Mouse (Mus musculus) B cell, adult 2 months (primary cell): Measurements from ENCODE around the gene Renbp.
A peak's percentile ranks its signal among the peaks of the same experiment; 100 is the strongest.

Experiments
- DNase-seq, 2 experiments: peaks; one replicate each; pipeline ENCODE4 v3.0.0; 2022

The Renbp gene

DNA sequence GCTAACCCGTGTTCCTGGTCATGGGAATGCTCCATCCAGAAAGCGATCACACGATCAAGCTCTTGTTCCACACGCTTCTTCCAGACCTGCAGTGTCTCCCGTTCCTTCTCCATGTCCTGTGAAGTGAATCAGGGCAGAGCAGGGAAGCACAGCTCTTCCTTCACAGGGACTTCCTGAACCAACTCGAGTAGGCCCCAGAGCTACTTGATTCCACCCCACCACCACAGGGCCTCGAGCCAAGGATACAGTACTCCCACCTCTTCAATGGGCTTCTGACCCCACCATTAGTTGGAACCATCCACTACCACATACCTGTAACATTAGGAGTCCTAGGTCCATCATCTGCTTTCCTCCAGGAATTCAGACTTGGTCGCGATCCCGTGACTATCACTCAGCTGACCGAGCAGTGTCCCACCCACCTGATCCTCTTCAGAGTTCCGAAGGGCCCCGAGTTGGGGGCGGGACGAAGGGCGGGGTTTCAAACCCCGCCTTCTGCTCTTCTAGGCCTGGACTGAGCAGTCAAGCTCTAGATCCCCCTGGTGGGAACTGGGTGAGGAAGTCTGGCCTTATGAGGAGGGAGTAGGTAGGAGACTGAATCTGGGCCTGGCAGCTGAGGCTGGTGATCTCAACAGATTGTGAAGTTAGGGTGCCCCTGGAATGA, at the start of gene Renbp:
Gene Renbp, minus strand, starts transcription at position 449 of the 661 bp plus-strand sequence.
- peak; percentile 75 to 79 for DNase-seq

DNA sequence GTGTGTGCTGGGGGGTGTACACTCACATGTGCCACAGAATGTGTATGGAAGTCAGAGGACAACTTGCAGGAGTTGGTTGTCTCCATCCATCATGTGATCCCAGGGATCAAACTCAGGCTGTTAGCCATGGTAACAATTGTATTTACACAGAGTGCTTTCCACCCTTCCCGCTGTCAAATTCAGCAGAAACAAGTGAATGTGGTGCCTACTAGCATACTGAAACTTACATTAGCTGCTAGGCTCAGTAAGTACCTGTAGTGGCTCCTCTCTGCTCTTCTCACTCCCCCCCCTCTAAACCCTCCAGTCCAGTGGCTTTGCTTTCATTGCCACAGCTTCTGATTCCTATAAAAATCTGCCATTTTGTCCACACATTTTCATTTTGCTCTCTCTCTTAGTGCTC, 47.1 kb upstream of the Renbp start:
- no peak for DNase-seq

DNA sequence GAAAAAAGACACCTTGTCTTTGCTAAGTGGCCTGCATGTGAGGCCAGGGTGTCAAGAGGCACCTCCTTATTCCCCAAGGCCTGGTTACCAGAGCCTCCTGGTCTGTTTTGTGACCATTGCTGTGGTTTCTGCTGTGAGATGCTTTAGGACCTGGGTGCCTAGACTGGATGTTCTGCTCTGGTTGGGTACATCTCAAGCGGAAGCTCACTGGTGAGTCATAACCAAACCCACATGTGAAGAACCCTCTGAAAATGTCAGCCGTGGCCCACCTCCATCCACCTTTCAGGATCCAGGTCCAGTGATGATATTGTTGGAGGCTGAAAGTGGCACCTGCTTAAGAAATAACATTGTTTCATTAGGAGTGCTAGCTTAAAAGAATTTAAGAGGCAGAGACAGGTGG, 45.6 kb upstream of the Renbp start:
- DNase-seq: no peak

DNA sequence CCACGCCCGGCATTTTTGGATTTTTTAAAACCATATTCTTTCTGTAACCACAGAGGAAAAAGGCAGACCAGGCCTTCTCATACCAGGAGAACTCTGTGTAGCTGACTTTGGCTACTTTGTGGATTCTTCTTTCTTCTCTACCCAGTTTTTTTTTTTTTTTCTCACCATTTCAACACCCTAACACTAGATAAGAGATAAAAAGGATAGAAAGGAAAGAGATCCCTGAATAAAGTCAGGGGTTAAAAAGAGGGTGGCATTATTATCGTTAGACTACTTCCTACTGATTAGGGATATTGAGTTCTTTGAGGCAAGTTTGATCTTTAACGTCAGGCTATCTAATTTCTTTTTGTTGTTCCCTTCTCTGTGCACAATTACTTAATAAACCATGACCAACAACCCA, 42.1 kb upstream of the Renbp start:
- no peak for DNase-seq

DNA sequence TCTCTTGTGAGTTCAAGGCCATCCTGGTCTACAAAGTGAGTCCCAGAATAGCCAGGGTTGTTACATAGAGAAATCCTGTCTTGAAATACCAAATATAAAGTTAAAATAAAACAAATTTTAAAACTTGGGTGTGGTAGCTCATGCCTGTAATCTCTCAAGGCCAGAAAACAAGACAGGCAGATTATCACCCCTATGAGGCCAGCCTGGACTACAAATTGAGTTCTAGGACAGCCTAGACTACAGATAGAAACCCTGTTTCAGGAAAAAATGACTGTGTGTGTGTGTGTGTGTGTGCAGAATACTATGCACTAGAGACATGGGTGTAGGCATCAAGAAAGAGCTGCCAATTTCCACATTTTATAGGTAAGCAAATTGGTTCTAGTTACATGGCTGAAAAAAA, 40.1 kb upstream of the Renbp start:
- DNase-seq: no peak

DNA sequence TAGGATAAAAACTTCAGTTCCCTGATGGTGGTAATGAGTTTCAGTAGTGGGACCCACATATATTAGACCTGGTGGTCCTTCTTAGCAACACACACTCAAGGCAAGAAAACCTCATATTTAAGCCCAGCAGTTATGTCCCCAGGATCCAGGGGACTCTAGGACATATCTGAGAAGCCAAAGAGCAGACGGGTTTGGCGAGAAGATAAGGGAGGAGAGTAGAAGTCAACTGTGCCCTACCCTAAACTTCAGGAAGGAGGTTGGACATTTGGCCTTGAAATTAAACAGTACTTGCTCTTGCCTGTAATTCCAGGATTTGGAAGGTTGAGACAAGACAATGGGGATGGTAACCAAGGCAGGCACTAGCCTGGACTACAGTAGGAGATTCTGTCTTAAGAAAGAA, 39.1 kb upstream of the Renbp start:
- DNase-seq: no peak

DNA sequence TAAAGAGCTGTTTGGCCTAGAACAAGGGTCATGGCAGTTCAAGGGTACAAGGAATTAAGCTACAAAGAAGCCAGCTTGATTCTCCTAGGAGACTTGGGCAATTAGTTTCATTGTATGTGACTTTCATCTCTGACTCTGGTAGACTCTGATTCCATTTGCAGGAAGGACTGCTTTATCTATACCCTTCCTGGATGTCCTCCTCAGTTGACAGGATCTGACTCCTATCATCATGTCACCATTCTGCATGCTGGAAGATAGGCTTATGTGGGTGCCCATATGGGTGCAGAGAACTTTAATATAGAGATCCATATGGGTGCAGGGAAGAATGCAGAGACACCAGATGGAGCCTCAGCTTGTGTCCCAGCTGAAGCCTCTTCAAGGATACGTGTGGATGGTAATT, 38.5 kb upstream of the Renbp start:
- DNase-seq: no peak

DNA sequence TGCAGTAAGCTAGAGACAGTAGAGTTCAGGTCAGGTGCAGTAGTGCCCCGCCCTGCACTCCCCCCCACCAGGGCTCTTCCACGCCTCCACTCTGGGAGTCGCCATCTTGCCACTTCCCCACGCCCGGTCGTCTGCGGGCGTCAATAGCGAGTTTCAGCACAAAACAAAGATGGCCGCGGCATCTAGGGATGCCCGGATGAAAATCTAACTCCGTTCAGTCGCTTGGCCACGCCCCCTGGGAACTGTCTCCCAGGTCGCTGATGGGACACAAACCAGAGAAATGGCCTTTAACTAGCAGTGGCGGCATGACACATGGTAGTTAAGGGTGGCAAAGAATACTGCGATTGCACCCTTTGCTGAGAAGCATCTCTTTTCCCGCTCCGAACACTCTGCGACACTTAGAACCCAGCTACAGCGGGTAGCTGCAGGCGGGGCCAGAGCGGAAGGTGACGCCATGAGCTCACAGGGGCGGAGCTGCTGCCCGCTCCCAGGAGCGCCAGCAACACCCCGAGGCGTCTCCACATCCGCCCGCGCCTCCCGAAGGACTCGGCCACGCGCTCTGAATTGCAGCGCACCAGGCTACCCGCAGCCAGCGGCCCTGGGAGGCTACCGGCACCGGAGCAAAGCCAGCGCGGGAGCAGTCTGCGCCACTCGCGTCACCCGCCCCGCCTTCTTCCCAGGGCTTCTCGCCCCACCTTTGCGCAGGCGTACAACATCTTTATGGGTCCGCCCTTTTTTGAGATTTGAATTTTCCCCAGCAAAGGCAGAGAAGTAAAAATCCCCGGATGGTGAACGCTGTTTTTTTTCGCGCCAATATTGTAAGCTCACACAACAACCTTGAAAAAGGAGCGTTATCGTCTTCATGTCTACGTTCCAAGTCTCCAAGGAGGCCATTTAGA, 36.8 kb upstream of the Renbp start:
- peak; percentile 86 to 89 for DNase-seq

DNA sequence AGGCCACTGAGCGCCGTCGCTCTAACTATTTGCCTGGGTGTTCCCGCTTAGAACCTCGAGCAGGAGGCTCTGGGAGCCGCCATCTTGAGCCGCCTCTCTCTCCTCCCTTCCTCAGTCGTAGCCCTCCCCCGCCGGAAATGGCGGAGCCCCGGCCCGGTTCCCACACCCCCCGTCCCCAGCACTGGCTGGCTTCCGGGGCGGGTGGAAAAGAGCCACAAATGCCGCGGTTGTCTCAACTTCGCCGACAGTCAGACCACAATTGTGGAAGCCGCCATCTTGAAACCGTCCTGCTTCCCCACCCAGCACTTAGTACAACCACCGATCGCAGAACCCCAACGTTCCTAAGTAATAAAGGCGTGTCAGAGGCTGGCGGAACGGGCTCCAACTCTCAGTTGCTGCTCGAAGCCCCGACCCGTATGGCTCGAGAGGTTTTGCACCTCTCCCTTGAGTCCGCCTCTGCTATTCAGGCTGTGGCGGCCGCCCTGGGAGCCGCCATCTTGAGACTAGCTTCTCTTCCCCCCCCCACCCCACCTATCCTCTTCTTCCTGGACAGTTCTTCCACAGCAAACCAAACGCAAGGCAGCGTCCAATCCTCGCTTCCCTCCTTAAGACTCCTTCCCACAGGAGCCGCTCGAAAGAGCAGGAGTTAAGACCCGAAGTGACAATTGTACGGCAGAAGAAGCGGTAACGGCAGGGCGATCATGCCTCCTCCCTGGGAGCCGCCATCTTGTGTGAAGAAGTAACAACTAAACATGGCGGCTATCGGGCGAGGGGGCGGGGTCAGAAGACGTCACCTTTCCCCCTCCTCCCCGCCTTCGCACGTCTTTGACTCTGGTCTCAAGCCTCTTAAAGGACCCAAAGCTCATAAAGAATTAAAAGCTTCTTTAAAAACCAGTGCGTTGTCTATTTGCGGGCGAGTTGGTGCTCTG, 35.9 kb upstream of the Renbp start, which contains the start of gene Hcfc1:
Gene Hcfc1, minus strand, starts transcription at position 110 of the 929 bp plus-strand sequence.
- peak; percentile 85 to 90 for DNase-seq

DNA sequence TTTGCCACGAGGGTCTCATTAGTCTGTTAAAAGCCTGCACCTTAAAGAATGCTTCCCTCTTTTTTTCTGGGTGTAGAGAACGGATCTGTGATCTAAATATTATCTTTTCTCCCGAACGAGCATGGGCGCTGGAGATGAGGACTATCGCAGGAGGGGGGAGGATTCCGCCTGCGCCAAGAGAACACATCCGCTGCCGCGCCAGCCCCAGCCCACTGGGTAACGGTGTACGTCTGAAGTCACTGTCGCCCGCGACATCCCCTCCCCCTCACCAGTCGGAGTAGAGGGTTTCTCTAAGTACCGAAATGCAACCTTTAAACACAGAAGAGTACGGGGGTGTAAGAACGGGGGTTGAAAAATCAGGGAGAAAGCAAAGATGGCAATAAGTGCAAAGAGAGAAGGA, 34.7 kb upstream of the Renbp start:
- peak; percentile 43 to 54 for DNase-seq

DNA sequence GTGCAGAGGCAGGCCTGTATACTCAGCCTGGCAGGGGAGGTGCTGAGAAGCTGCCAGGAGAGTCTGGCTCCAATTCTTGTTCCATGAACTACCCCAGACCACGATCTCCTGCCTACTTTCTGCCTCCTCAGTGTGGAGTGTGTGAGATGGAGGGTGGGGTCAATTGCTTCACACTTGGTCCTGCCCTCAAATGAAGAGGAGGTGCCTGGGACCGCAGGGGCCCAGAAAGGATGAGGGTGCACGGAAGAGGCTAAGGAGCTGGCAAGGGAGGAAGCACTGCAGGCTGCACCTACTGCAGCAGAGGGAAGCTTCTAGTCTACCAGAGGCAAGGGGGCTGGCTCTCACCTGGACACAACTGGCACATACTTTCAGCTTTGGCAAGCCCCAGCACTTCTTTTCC, 33.7 kb upstream of the Renbp start:
- no peak for DNase-seq

DNA sequence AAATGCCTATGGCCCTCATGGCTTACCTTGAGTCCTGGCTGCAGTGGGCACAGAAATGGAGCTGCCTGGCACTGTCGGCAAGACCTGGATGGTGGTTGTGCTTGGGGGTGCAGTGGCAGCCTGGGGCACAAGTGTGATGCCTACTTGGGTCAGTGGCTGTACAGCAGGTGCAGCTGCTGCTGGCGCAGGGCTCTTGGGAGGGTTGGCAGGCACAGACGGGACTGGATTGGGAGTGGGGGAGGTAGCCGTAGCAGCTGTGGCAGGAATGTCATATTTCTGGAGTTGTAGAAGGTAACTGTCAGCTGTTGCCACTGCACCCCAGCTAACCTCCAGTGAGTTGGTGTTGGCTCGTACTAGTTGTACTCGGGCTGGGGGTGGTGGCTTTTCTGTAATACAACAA, 24.3 kb upstream of the Renbp start:
- DNase-seq: no peak

DNA sequence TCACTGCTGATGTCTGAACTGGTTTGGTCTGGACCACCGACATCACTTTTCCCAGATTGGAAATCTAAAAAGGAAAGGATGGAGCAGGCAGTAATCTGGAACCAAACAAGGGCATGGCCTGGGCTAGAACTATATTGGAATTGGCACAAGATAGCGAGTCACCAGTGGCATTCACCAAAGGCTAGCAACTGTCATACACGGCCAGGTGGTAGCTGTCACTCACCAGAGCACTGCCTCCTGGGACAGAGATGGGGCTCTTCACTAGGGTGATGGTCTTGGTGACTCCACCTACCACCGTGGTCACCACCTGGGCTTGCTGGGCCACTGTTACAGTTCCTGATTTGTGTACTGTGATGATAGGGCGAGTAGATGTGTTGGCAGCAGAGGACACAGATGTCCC, 22.0 kb upstream of the Renbp start:
- no peak for DNase-seq

DNA sequence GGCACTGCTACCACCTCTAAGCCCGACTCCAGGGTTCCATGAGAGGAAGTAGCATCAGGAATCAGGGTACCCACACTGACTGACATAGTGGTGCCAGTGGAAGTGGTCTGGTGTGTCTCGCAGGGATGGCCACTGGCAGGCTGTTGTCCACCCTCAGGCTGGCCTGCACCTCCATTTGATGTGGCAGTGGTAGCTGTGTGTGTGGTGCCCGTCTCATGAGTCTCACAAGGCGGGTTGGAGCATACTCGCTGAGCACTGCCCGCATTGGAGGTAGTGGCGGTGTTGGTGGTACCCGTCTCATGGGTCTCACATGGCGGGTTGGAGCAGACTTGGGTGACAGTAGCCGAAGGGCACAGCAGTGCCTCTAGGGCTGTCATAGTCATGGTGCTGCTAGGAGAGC, 18.7 kb upstream of the Renbp start:
- no peak for DNase-seq

DNA sequence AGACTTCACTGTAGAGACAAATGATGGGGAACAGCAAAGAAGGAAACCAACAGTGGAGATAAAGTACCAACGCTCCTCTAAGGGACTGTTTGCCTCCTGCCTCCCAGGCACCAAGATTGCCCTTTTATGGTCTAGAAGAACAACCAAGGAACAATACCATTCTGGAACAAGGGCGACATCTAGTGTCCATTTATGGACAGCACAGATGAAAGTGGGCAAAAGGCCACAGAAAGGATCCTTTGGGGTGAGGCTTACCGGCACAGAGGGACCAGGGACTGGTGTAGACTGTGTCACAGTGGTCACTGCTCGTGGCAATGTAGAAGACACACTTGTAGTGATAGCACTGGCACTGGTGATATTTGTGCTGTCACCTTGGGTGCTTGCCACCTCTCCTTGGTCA, 18.0 kb upstream of the Renbp start:
- peak; percentile 67 to 71 for DNase-seq

DNA sequence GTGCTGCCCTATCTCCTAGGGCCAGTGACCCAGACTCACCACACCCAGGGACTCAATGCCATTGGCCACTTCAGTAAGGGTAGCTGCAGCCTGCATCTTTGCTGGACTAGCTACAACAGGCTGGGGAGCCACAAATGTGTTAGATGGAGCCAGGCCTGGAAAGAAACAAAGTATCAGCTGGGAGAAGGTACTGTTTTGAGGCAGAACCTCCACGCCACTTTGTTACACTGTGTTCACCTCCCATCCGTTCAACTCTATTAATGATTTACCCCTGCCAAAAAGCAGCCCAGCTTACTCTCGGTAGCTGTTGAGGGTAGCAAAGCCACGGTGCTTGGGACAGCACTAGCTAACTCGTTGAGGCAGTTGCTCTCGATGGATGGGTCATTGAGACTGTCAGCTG, 16.2 kb upstream of the Renbp start:
- DNase-seq: no peak

DNA sequence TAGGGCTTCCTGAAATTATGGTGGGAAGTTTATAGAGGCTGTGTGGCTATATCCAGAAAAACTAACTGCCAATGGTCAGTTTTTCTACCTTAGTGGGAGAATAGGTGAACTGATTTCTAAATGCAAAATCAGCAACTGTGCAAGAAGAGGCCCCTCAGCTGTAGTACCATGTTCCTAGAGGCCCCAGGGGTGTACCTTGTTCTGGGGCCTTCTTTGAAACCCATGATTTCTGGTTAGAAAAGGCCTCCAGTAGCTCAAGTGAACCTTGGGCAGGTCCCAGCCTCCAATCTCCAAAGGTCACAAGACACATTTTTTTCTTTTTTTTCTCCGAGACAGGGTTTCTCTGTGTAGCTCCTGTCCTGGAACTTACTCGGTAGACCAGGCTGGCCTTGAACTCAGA, 11.6 kb upstream of the Renbp start:
- DNase-seq: no peak

DNA sequence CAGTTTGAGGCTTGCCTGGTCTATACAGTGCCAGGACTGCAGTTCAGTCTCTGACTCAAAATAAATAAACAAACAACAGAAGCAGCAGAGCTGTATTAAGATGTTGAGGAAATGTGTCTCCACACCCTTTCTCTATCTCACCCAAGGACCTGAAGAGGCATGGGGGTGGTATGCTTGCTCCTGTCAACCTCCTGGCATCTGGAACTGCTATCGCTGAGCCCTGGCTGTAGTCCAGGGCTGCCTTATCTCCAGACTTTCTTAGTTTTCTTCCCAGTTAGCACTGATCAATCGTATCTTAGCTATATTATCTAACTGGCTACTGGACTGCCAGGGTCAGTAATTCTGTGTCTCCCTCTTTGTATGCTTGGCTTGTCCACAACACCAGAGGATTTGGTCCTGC, 11.2 kb upstream of the Renbp start:
- DNase-seq: no peak

DNA sequence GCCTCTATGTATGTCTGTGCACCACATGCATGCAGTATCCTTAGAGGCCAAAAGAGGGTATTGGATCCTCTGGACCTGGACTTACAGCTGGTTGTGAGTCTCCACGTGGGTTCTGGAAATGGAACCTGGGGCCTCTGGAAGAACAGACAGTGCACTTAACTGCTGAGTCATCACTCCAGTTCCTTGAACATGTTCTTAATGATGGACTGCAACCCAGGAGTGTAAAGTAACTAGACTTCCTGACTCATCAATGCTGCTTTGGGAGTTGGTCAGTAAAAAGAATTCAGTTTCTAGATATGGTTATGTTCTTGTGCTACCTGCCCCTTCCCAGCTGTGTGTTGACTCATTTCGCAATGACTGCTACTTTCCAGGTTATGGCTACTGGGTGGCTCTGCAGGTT, 1.2 kb upstream of the Renbp start:
- DNase-seq: no peak

DNA sequence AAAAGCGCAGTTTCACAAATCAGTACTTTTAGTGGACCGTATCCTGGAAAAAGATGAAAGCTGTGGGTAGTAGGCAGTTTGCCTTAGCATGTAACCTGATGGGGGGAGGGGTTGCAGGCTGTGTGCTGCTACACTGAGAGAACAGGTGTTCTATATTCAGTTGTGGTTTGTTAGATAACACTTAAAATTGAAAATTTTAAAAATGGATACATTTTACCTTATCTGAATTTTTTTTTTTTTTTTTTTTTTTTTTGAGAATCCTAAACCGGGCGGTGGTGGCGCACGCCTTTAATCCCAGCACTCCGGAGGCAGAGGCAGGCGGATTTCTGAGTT, 8.1 kb downstream of the Renbp start:
- no peak for DNase-seq

DNA sequence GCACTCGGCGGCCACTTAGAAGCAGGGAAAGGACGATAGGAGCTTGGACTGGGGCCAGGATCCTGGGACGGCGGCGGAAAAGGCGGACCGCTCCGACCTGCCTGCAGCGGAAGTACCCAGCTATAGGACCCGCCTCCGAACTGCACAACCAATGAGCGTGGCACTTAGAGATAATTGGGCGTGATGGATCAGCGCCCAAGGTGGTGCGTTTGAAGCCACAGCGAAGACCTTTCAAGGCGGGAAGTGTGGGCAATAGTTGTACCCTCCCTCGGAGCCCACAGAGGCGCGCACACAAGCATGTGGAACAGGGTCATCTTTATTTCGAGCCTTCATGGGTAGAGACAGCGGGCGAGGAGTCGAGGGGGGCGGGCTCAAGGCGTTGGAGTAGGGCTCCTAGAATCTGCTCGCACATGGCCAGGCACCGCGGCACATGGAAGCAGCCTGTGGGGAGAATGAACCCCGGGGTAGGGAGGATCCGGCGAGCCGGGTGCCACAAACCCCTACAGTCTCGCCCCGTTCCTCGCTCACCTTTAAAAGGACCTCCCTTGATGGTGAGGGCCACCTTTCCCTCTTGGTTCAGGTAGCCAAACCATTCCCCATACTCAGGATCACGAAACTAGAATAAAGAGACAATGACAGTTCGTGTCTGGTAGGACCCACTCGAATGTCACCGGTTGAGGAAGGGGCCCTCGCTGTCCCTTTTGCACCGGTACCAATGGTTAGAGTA, 8.7 kb downstream of the Renbp start, which contains the start of the genes Arhgap4 and Naa10:
Gene Arhgap4, minus strand, starts transcription at position 48 of the 727 bp plus-strand sequence.
Gene Naa10, minus strand, starts transcription at position 122 of the 727 bp plus-strand sequence.
- DNase-seq: peak; percentile 69 to 70

DNA sequence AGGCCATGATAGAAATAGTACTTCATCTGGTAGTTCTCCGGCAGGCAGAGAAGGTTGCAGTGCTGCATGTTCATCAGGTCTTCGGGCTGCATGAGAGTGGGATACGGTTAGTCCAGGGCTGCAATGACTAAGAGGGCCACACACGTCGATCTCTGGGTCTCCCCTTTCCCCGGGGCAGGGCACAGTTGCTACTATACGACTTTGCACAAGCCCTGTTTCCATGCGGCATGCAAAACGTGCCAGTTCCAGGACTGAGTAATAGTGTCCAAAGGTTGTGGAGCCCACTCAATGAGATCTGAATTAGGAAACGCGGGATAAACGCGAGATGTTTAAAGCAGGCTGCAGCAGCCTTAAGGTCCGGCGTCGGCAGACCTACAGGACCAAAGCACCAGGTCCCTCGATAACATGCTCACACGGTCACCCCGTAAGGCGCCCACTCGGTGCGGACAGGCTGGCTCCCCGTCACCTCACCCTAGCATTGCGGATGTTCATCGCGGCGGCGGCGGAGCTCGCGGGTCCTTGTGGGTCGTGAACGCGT, 9.3 kb downstream of the Renbp start:
- DNase-seq: no peak
